Mouse (Mus musculus): ENCODE data around the gene Dhrs7b.

The Dhrs7b gene

DNA sequence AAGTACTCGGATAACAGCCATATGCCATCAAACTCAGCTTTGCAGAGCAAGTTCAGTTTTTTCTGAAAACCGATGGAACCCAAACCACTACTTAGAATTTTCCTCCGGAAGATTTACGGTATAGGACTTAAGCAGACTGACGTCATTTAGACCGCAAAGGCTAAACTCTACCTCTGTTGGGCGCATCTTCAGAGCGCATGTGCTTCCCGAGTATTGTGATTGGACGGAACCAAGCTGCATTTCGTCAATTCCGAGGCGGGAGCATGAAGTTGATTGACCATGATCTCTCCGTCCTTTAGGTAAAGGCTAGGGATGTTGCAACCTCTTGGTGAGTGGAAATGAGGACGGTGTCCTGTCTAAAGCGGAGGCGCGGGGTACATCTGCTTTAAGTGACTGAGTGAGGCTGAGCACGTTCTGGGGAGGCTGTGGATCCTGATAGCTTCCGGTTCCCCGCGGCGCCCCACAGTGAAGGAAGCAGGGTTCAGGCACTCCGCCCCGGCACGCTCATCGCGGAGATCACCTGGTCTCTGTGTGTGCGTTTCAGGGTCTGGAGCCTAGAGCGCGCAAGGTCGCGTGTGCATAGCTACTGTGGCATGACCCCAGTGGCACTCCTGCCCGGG lies at the start of gene Dhrs7b:
Dhrs7b (plus strand) TSS at position 199 of the 620 bp plus-strand sequence.
- CTCF ChIA-PET, result interaction anchor here (1.4 kb wide), 1 partner anchor 20 kb away, joined by 3 read pairs; no protein-coding TSS in a partner anchor

GRCm38 (mm10) chr11:60784179-60784922 lies 46.1 kb upstream of the Dhrs7b start:
- CTCF ChIA-PET, result no interaction called here

- CTCF ChIA-PET, result no interaction called here
Observed at GRCm38 (mm10) chr11:60787595-60787994, 42.8 kb upstream of the Dhrs7b start.

DNA sequence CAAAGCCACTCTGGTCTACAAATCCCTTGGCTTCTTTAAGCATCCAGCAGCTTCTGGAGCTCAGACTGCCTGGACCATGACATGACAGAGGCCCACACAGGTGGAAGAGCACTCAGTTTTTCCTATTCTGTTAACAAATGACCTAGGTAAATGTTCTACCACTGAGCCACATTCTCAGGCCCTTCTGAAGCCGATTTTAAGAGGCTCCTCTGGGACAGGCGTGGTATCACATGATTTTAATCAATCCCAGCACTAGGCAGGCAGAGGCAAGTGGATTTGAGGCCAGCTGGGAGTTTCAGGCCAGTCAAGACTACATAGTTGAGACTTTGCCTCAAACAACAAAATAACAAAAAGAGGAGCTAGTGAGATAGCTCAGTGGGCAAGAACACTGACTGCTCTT lies 40.0 kb upstream of the Dhrs7b start:
- CTCF ChIA-PET, result interaction anchor here (0.6 kb wide), 1 partner anchor 21 kb away, joined by 3 read pairs; the partner anchor contains the start of gene Shmt1

- CTCF ChIA-PET, result no interaction called here
Observed at GRCm38 (mm10) chr11:60796342-60796741, 34.1 kb upstream of the Dhrs7b start.

DNA sequence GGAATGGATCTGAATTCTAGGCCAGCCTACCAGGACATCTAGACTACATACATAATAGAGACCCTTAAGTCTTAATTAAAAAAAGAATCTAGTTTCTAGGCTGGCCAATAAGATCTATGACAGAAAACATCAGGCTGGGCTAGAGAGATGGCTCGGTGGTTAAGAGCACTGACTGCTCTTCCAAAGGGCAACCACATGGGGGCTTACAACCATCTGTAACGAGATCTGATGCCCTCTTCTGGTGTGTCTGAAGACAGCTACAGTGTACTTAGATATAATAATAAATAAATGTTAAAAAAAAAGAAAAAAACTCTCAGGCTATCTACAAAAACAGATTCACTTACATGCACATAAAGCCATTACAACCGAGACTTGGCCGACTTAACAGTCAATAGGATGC lies 30.5 kb upstream of the Dhrs7b start:
- CTCF ChIA-PET, result interaction anchor here (0.7 kb wide), 1 partner anchor 10 kb away, joined by 5 read pairs; no protein-coding TSS in a partner anchor

- CTCF ChIA-PET, result no interaction called here
Observed at GRCm38 (mm10) chr11:60800892-60801291, 29.5 kb upstream of the Dhrs7b start.

DNA sequence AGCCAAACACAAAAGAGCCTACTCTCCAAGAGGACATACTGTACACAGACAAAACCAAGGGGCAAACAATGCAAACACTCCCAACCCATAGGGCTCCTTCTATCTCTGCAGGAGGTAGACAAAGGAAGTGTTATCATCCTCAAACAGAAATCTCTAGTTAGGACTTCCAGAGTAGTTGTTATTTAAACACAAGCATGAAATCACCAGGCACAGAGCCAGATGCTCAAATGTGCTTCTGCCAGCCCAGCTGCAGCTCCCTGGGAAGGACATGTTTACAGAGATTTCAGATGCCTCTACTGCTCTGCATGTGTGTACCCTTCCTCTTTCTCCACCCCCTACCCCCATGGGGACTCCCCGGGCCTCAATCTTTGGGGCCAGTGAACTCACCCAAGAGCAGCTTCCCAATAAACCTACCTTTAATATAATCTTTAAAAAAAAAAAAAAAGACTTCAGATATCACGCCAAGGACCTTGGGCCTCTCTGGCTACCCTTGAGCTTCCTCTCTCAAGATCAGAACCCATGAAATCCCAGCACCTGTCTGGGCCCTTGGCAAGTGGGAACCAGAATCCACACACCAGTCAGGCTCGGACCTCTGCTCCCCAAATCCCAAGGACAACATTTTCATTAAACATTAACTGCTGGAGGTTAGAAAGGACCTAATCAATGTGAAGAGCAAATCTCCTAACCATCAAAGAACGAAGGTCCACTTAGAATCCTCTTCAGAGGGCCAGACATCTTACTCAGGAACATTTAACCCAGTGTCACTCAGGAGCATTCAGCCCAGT lies 22.0 kb upstream of the Dhrs7b start:
- CTCF ChIA-PET, result no interaction called here

- CTCF ChIA-PET, result interaction anchor here (0.6 to 1.2 kb wide), 2 partner anchors 21 to 1740 kb away, joined by 3 read pairs; partner anchors contain the start of gene Dhrs7b
Observed at GRCm38 (mm10) chr11:60809546-60809945, 20.9 kb upstream of the Dhrs7b start.

DNA sequence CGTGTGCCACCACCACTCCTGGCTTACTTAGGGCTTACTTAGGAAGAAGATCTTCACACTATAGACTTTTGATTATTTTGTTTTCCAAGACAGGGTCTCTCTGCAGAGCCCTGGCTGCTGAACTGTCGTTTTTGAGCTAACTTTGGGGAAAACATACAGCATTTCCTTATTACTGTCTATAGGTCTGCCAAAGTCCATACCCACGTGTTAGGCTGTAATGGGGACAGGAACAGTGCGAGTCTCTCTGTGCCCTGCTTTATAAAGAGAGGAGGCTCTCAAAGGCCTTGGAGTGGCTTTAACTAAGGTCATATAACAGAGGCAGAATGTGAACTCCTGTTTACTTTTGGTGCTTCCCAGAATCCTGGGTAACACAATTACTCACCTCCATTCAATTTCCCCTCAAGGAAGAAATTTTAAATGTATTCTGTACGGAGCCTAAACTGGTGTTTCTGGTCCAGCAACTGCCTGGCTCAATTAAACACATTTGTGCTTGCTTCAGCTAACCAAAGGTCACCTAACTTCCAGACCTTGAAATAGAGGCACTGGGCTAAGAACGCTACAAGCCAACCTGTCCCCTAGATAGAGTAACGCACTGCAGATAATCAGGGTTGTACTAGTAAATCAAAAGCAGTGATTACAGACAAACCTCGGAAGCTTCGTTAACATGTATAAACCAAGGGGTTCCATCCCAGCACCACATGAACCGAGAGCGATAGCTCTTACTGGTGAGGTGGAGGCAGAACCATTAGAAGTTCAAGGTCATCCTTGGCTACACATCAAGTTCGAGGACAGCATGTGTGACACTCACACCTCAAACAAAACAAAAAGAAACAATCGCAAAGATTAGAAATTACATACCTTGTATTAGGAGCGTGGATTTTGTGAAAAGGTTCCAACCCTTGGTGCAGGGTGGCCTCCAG lies 20.1 kb upstream of the Dhrs7b start:
- CTCF ChIA-PET, result interaction anchor here (1.2 kb wide), 1 partner anchor 20 kb away, joined by 3 read pairs; the partner anchor contains the start of gene Dhrs7b

GRCm38 (mm10) chr11:60811054-60811460 lies 19.4 kb upstream of the Dhrs7b start:
- CTCF ChIA-PET, result interaction anchor here (0.5 to 1.1 kb wide), 3 partner anchors 21 to 846 kb away, joined by 3 to 17 read pairs (median 3); no protein-coding TSS in a partner anchor

DNA sequence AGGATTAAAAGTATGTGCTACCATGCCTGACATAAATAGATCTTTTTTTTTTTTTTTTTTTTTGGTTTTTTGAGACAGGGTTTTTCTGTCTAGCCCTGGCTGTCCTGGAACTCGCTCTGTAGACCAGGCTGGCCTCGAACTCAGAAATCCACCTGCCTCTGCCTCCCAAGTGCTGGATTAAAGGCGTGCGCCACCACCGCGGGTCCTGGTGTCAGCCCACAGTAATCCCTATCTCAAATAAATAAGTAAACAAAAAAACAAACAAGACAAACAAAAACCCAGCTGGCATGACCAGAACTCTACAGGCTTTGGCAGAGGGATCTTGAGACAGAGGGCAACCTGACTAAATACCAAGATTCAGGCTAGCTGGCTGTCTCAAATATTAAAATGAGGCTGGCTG lies 18.8 kb upstream of the Dhrs7b start, which contains the start of gene Shmt1:
Shmt1 (minus strand) TSS at position 101 of the 400 bp plus-strand sequence.
- CTCF ChIA-PET, result interaction anchor here (0.5 to 1.1 kb wide), 3 partner anchors 22 to 845 kb away, joined by 3 to 17 read pairs (median 3); no protein-coding TSS in a partner anchor

GRCm38 (mm10) chr11:60816398-60816797 lies 14.0 kb upstream of the Dhrs7b start:
- CTCF ChIA-PET, result no interaction called here

DNA sequence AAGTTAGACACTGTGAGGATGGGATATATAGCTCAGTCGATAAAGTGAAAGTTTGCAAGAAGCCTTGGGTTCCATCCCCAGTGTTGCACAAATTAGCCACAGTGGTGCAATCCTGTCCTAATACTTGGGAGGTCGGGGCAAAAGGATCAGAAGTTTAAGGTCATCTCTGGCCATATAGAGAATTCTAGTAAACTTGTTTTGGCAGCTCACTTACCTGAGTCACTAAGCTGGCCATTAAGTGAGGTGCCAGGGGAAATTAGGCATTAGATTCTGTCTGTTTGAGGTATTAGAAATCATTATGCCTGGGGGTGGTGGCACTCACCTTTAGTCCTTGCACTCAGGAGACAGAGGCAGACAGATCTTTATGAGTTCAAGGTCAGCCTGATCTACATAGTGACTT lies 6.7 kb upstream of the Dhrs7b start:
- CTCF ChIA-PET, result no interaction called here

DNA sequence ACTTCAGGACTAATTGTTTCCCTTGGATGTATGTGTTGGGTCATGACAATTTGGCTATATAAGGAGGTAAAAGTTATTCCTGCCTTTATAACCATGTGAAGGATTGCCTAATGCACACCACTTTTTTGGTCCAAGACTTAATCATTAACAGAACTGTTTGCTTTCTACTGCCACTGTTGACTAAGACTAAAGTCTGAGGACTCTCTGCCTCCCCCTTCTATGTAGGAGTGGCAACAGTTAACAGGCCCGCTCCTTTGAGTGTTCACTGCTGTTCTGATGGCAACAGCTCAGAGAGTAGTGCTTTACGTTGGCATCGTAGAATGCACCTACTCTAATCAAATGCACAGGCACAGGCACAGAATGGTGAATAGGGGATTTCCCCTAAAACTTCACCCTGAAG lies 5.2 kb upstream of the Dhrs7b start:
- CTCF ChIA-PET, result no interaction called here

DNA sequence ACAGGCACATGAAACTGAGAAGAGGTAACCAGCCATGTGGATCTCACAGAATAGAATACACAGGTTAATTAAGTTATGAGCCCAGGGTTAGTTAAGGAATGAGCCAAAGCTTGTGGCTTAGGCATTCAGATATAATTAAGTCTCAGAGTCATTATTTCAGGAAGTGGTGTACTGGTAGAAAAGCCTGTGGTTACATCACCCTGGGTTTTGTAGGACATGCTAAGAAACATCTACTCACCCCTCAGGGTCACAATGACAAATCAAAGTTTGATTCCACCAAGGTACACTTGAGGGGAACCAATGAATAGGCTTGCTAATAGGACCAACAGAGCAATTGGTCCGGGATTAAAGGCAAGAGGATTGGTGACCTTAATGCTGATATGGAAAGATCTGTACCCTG lies 3.7 kb upstream of the Dhrs7b start:
- CTCF ChIA-PET, result no interaction called here

DNA sequence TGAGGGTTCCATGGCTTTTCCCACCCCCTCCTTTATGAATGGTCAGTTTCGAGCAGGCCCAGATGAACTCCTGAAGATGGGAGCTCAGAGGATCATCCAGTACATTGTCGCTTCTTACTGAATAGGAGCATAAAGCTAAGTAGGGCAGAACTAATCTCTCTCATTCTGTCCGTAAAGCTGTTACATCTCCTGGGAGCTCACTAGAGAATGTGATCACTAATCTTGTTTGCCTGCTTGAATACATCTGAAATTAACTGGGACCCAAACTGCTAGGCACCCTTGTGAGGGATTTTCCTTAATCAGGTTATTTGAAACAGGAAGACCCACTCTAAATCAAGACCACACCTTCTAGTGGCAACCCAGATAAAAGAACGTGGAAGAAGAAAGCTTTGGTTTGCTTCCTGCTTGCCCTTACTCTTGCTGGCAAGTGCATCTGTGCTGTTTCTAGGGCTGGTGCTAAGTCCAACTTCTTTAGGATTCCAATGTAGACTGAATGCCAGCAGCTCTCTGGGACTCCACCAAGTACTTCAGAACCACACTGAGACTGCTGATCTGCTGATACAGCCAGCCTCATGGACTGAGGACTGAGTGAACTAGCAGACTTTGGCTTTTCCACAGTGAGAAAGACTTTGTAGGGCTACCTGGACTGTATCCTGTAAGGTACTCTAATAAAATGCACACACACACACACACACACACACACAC lies 3.0 kb upstream of the Dhrs7b start:
- CTCF ChIA-PET, result no interaction called here

DNA sequence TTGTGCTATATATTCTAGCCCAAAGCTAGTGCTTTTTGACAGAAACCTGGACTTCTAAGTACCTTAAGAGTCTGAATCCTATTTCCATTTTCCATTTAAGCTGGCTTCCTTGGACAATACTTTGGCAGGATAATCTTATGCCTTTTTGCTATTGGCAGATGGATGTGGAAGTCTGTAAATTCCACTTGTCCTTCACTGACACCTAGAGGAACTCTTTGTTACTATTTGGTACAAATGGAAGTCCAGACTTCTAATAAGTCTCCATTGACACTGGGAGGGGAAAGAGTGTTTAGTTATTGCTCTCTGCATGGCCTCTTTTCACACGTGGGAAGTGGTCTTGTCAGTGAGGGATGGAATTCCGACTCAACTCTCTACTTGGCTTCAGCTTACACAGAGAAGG lies 1.5 kb upstream of the Dhrs7b start:
- CTCF ChIA-PET, result no interaction called here

DNA sequence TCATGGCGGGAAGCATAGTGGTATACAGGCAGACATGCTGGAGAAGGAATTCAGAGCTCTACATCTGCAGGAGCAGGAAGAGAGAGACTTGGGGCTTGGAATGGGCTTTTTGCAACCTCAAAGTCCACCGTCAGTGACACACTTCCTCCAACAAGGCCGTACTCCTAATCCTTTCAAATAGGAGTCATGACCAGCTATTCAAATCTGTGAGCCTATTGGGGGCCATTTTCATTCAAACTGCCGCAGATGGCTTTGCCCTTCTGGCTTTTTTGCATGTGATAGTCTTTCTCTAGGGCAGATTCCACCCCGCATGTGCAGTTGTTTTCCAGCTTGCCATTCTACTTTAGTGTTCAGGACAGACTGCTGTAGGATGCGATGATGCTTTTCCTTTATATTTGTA lies 6.5 kb downstream of the Dhrs7b start:
- CTCF ChIA-PET, result no interaction called here

All from spleen, embryonic (tissue).